27 mouse cellular contexts compared by ENCODE assay signal in genomic region chr4:100211331-100211730, GRCm38 (mm10).
DNase-seq lines count a peak whose midpoint lies in the region; ATAC-seq lines count a peak whose summit lies in the region.
"Had no signal": no experiment of that assay in that cellular context is flagged by ENCODE, and none has a peak within 500 bp of the region (broad histone marks: within the 10 kb centered on the region; RNA-seq: fewer than 3 reads in every experiment).

No protein-coding gene starts in this region.

- no peak overlapping the region for H3K4me3 ChIP-seq in heart, embryonic 11.5 days (ENCODE audit: low read depth, low read length)
- no peak overlapping the region for H3K4me3 ChIP-seq in lung, embryonic 15.5 days
- H3K4me3 ChIP-seq in midbrain, embryonic 11.5 days (ENCODE audit: low read depth, low read length): no peak overlapping the region
- no peak overlapping the region for H3K4me3 ChIP-seq in midbrain, embryonic 14.5 days (replicated peaks; ENCODE audit: low read depth, low read length)
- H3K4me3 ChIP-seq: embryonic facial prominence, embryonic 12.5 days; forebrain, embryonic 10.5 days; forebrain, embryonic 13.5 days; heart, embryonic 13.5 days had no signal

- no peaks in the 10 kb centered on the region for H3K9me3 ChIP-seq in heart, embryonic 11.5 days (replicated peaks; ENCODE audit: control insufficient read depth, low read length)
- H3K9me3 ChIP-seq in lung, embryonic 15.5 days: no peaks in the 10 kb centered on the region
- no peaks in the 10 kb centered on the region for H3K9me3 ChIP-seq in midbrain, embryonic 11.5 days (ENCODE audit: control insufficient read depth, low read length)
- no peaks in the 10 kb centered on the region for H3K9me3 ChIP-seq in midbrain, embryonic 14.5 days (ENCODE audit: control insufficient read depth, low read length)
- H3K9me3 ChIP-seq: embryonic facial prominence, embryonic 12.5 days; forebrain, embryonic 10.5 days; forebrain, embryonic 13.5 days; G1E; heart, embryonic 13.5 days had no signal

- peak; percentile 67 for DNase-seq in heart, adult 11 months
- DNase-seq in lung, postnatal 4 days: no peak
- DNase-seq in midbrain, embryonic 11.5 days (ENCODE audit: low spot score, missing footprints): peak; percentile 17
- DNase-seq in midbrain, embryonic 14.5 days: no peak
- DNase-seq: adrenal gland, postnatal 10 days; adrenal gland, postnatal 36 days; B cell, adult 2 months; cerebellum, adult 18-20 months; cerebellum, adult 9-10 months; cerebellum, postnatal 14 days; gastrocnemius, postnatal 10 days; heart, adult 18-20 months; heart, postnatal 14 days; heart, postnatal 4 days had no signal

- H3K4me1 ChIP-seq in heart, embryonic 11.5 days (ENCODE audit: control insufficient read depth, insufficient read depth, low read length): peaks cover 7% of the 10 kb centered on the region
- peaks cover 43% of the 10 kb centered on the region for H3K4me1 ChIP-seq in lung, embryonic 15.5 days
- no peaks in the 10 kb centered on the region for H3K4me1 ChIP-seq in midbrain, embryonic 11.5 days (ENCODE audit: control insufficient read depth, insufficient read depth, low read length)
- no peaks in the 10 kb centered on the region for H3K4me1 ChIP-seq in midbrain, embryonic 14.5 days (ENCODE audit: control insufficient read depth, insufficient read depth, low read length)
- H3K4me1 ChIP-seq: forebrain, embryonic 13.5 days had no signal

- H3K9ac ChIP-seq in heart, embryonic 11.5 days (ENCODE audit: low read depth, low read length): no peak overlapping the region
- no peak overlapping the region for H3K9ac ChIP-seq in lung, embryonic 15.5 days
- H3K9ac ChIP-seq in midbrain, embryonic 11.5 days (ENCODE audit: low read length): no peak overlapping the region
- no peak overlapping the region for H3K9ac ChIP-seq in midbrain, embryonic 14.5 days (replicated peaks; ENCODE audit: low read length)
- H3K9ac ChIP-seq: embryonic facial prominence, embryonic 12.5 days; forebrain, embryonic 13.5 days; heart, embryonic 13.5 days; hindbrain, embryonic 14.5 days had no signal

- ATAC-seq in heart, embryonic 11.5 days (replicated peaks; ENCODE audit: insufficient number of reproducible peaks, low FRiP score, low TSS enrichment): no peak
- no peak for ATAC-seq in lung, embryonic 15.5 days (ENCODE audit: borderline replicate concordance, extremely low read depth, low FRiP score, low TSS enrichment)
- no peak for ATAC-seq in midbrain, embryonic 11.5 days (ENCODE audit: low FRiP score)
- no peak for ATAC-seq in midbrain, embryonic 14.5 days (ENCODE audit: low FRiP score, low TSS enrichment)
- ATAC-seq: forebrain, embryonic 13.5 days; forebrain, embryonic 16.5 days; hindbrain, postnatal 0 days; inflammation-experienced regulatory T-cells, adult 6 months; Patski had no signal

- H3K27me3 ChIP-seq in heart, embryonic 11.5 days (ENCODE audit: control insufficient read depth, insufficient read depth, low read length): peaks cover 3% of the 10 kb centered on the region; the same call in 1 of the 2 replicates
- no peaks in the 10 kb centered on the region for H3K27me3 ChIP-seq in lung, embryonic 15.5 days
- H3K27me3 ChIP-seq in midbrain, embryonic 11.5 days (ENCODE audit: control insufficient read depth, insufficient read depth, low read length): no peaks in the 10 kb centered on the region
- no peaks in the 10 kb centered on the region for H3K27me3 ChIP-seq in midbrain, embryonic 14.5 days (ENCODE audit: control insufficient read depth, insufficient read depth, low read length)
- H3K27me3 ChIP-seq: CH12.LX; embryonic facial prominence, embryonic 12.5 days; forebrain, embryonic 13.5 days; heart, embryonic 13.5 days; Patski had no signal

- H3K27ac ChIP-seq in heart, embryonic 11.5 days (ENCODE audit: low read depth, low read length): no peak overlapping the region
- H3K27ac ChIP-seq in lung, embryonic 15.5 days: peak overlapping the region; percentile 57
- no peak overlapping the region for H3K27ac ChIP-seq in midbrain, embryonic 11.5 days (ENCODE audit: low read depth, low read length)
- no peak overlapping the region for H3K27ac ChIP-seq in midbrain, embryonic 14.5 days (replicated peaks; ENCODE audit: low read depth, low read length)
- H3K27ac ChIP-seq: embryonic facial prominence, embryonic 12.5 days; forebrain, embryonic 10.5 days; forebrain, embryonic 13.5 days; heart, embryonic 13.5 days; hindbrain, embryonic 14.5 days; hindbrain, postnatal 0 days had no signal

- H3K36me3 ChIP-seq in heart, embryonic 11.5 days (ENCODE audit: control insufficient read depth, insufficient read depth, low read length): no peaks in the 10 kb centered on the region
- H3K36me3 ChIP-seq in lung, embryonic 15.5 days: no peaks in the 10 kb centered on the region
- no peaks in the 10 kb centered on the region for H3K36me3 ChIP-seq in midbrain, embryonic 11.5 days (ENCODE audit: control insufficient read depth, insufficient read depth, low read length)
- H3K36me3 ChIP-seq in midbrain, embryonic 14.5 days (ENCODE audit: control insufficient read depth, insufficient read depth, low read length): no peaks in the 10 kb centered on the region
- H3K36me3 ChIP-seq: embryonic facial prominence, embryonic 12.5 days; forebrain, embryonic 10.5 days; G1E; heart, embryonic 13.5 days had no signal

- no peak overlapping the region for H3K4me2 ChIP-seq in heart, embryonic 11.5 days
- H3K4me2 ChIP-seq in lung, embryonic 15.5 days: no peak overlapping the region
- no peak overlapping the region for H3K4me2 ChIP-seq in midbrain, embryonic 11.5 days
- no peak overlapping the region for H3K4me2 ChIP-seq in midbrain, embryonic 14.5 days (ENCODE audit: low read length)
- H3K4me2 ChIP-seq: embryonic facial prominence, embryonic 12.5 days; forebrain, embryonic 13.5 days; heart, embryonic 13.5 days; hindbrain, embryonic 14.5 days had no signal

- 58% methylated on average over 4 of the region's 4 CpGs for WGBS in heart, embryonic 11.5 days (ENCODE audit: insufficient replicate concordance)
- WGBS in lung, embryonic 15.5 days: 47% methylated on average over 4 of the region's 4 CpGs
- WGBS in midbrain, embryonic 11.5 days: 76% methylated on average over 4 of the region's 4 CpGs
- WGBS in midbrain, embryonic 14.5 days: 76% methylated on average over 4 of the region's 4 CpGs

Comparison
In these comparisons a context has a peak if more than half of its experiments do, and no peak if none do; other contexts are left out.
1. DNase-seq: peak in heart, adult 11 months (single experiment) and midbrain, embryonic 11.5 days (single experiment); none in lung, postnatal 4 days (0 of 2) and midbrain, embryonic 14.5 days (single experiment).